Mouse (Mus musculus): ENCODE data around the gene Col2a1. TPM values are rescaled to one million over a fixed set of nuclear protein-coding genes. Genes with fewer than 3 reads are reported as not detected.

The Col2a1 gene
- polyA plus RNA-seq, 1 experiment from 2014 or later: 186 TPM

GRCm38 (mm10) chr15:98001321-98002112 is 3.0 kb downstream of the Col2a1 start:
- peaks cover 66% of the 10 kb centered on the region for H3K4me1 ChIP-seq
- peak overlapping the region; percentile 88 for H3K27ac ChIP-seq
- peak overlapping the region; percentile 70 for H3K4me3 ChIP-seq
- no peaks in the 10 kb centered on the region for H3K9me3 ChIP-seq (replicated peaks)
- H3K36me3 ChIP-seq: peaks cover 40% of the 10 kb centered on the region
- peak; percentile 71 for DNase-seq (ENCODE audit: low spot score)
- under 1% methylated on average over 37 of the region's 37 CpGs for WGBS
- peaks cover 90% of the 10 kb centered on the region for H3K27me3 ChIP-seq (ENCODE audit: low read depth, poor library complexity, severe bottlenecking)

DNA sequence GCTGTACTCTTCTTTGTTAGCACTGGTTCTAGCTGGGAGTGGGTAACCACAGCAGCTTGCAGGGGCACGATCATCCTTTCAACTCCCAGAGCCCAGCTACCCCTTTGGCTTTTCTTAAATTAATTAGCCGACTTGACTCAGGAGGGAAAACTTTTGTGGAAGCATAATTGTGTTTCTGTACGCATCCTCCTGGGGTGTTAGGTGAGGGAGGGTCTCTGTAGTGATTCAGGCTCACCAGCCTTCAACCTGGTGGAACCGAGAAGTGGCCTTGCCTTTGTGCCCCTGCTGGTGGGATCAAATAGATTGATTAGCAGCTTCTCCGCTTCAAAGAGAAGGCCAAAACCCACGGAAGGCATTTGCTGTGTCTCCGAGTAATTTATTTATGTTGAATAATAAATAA is 4.5 kb downstream of the Col2a1 start:
- H3K36me3 ChIP-seq: peaks cover 55% of the 10 kb centered on the region
- DNase-seq (ENCODE audit: low spot score): no peak

GRCm38 (mm10) chr15:97999546-97999945 is 4.9 kb downstream of the Col2a1 start:
- peaks cover 53% of the 10 kb centered on the region for H3K4me1 ChIP-seq
- no peak for DNase-seq (ENCODE audit: low spot score)
- H3K9me3 ChIP-seq (replicated peaks): no peaks in the 10 kb centered on the region
- 0 out of 2 replicates have a peak overlapping the region, but pooled peaks have one; percentile 7 for H3K27ac ChIP-seq
- WGBS: 14% methylated on average over 13 of the region's 13 CpGs
- peak overlapping the region; percentile 70 for H3K4me3 ChIP-seq
- peaks cover 60% of the 10 kb centered on the region for H3K36me3 ChIP-seq
- H3K27me3 ChIP-seq (ENCODE audit: low read depth, poor library complexity, severe bottlenecking): peaks cover 73% of the 10 kb centered on the region

More for the DNA sequence above, 4.5 kb downstream of the Col2a1 start:
- Histone ChIP-seq H3K27ac (0 out of 2 replicates have a peak overlapping the region, but pooled peaks have one; percentile 7), H3K4me3 (peak overlapping the region; percentile 70), H3K9me3 (replicated peaks) (no peaks in the 10 kb centered on the region), H3K27me3 (ENCODE audit: low read depth, poor library complexity, severe bottlenecking) (peaks cover 77% of the 10 kb centered on the region), H3K4me1 (peaks cover 58% of the 10 kb centered on the region)
- 6% methylated on average over 7 of the region's 7 CpGs for WGBS

- no peak for DNase-seq (ENCODE audit: low spot score)
- H3K27me3 ChIP-seq (ENCODE audit: low read depth, poor library complexity, severe bottlenecking): peaks cover 50% of the 10 kb centered on the region
- no peak overlapping the region for H3K27ac ChIP-seq
- H3K4me1 ChIP-seq: peaks cover 52% of the 10 kb centered on the region
- H3K4me3 ChIP-seq: no peak overlapping the region
- no peaks in the 10 kb centered on the region for H3K9me3 ChIP-seq (replicated peaks)
- H3K36me3 ChIP-seq: peaks cover 85% of the 10 kb centered on the region
- WGBS: 76% methylated on average over 13 of the region's 13 CpGs
These were observed 7.7 kb downstream of the Col2a1 start for GRCm38 (mm10) chr15:97996716-97997256.

- Histone ChIP-seq H3K27ac (peak overlapping the region; percentile 95), H3K4me1 (peaks cover 61% of the 10 kb centered on the region), H3K4me3 (peak overlapping the region; percentile 39), H3K36me3 (peaks cover 90% of the 10 kb centered on the region), H3K9me3 (replicated peaks) (no peaks in the 10 kb centered on the region), H3K27me3 (ENCODE audit: low read depth, poor library complexity, severe bottlenecking) (peaks cover 10% of the 10 kb centered on the region; the same call in 1 of the 2 replicates)
- WGBS: 8% methylated on average over 18 of the region's 18 CpGs
- DNase-seq (ENCODE audit: low spot score): peak; percentile 88
These were observed 11.7 kb downstream of the Col2a1 start for GRCm38 (mm10) chr15:97992712-97993286.

DNA sequence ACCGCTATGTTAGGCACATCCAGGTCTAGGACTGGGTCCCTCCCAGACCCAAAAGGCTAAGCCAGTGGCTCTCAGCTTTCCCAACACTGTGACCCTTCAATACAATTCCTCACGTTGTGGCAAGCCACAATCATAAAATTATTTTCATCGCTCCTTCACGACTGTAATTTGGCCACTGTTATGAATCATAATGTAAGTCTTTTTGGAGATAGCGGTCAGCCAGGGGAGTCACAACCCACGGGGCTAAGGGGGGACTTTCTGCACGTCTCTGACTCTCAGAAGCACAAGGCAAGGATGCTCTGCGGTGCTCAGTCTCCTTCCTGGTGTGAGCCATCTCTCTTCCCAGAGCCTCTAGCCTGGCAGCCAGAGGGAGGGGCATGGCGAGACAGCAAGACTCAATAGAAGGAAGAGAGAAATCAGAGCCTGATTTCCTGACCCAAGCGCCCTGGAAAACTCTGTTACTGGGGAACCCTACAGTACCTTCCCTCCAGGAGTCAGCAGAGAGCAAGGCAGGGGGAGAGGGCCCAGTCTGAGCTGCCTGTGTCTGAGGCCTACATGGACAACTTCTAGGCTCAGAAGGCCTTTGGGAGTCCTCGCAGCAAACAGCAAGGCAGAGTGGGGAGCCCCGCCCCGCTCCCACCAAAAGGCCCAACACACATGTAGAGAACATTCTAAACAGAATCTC is 12.3 kb downstream of the Col2a1 start:
- no peak for DNase-seq (ENCODE audit: low spot score)
- H3K36me3 ChIP-seq: peaks cover 90% of the 10 kb centered on the region
- H3K27me3 ChIP-seq (ENCODE audit: low read depth, poor library complexity, severe bottlenecking): 0 out of 2 replicates have a peak, but pooled peaks cover 5% of the 10 kb centered on the region
- peaks cover 61% of the 10 kb centered on the region for H3K4me1 ChIP-seq
- H3K4me3 ChIP-seq: 0 out of 2 replicates have a peak overlapping the region, but pooled peaks have one; percentile 40
- H3K27ac ChIP-seq: peak overlapping the region; percentile 95
- H3K9me3 ChIP-seq (replicated peaks): no peaks in the 10 kb centered on the region
- WGBS: 42% methylated on average over 13 of the region's 13 CpGs

DNA sequence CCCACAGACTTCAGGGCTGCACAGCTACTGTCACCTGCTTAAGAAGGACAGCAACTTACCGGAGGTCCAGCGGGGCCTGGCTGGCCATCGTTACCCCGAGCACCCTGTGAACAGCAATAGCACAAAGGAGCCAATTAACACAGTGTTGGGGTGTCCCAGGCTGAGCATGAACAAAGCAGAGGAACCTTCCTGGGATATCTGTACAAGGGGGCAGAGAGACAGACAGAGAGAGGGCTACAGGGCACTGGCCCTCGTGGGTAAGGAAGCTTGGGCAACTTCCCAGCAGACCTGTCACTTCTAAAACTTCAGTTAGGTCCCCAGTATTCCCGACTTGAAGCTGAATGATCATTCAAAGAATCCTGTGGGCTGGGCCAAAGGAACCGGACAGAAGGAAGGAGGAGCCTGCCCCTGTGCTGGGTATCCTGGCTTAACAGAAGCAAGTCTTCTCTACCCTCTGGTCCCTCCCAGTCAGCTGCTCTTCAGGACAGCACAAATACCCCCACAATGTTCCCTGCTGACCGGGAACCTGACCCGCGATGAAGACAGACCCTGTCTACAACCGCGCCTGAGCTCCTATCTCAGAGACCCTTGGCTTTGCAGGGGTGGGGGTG is 13.1 kb downstream of the Col2a1 start:
- Histone ChIP-seq H3K9me3 (replicated peaks) (no peaks in the 10 kb centered on the region), H3K36me3 (peaks cover 90% of the 10 kb centered on the region), H3K4me3 (peak overlapping the region; percentile 40), H3K27ac (peak overlapping the region; percentile 95), H3K4me1 (peaks cover 61% of the 10 kb centered on the region), H3K27me3 (ENCODE audit: low read depth, poor library complexity, severe bottlenecking) (no peaks in the 10 kb centered on the region)
- DNase-seq (ENCODE audit: low spot score): no peak
- WGBS: 21% methylated on average over 12 of the region's 12 CpGs

GRCm38 (mm10) chr15:97990721-97991120 is 13.8 kb downstream of the Col2a1 start:
- Histone ChIP-seq H3K9me3 (replicated peaks) (no peaks in the 10 kb centered on the region), H3K27ac (peak overlapping the region; percentile 95), H3K4me3 (peak overlapping the region; percentile 40), H3K36me3 (peaks cover 90% of the 10 kb centered on the region), H3K27me3 (ENCODE audit: low read depth, poor library complexity, severe bottlenecking) (no peaks in the 10 kb centered on the region), H3K4me1 (peaks cover 61% of the 10 kb centered on the region)
- 18% methylated on average over 4 of the region's 4 CpGs for WGBS
- no peak for DNase-seq (ENCODE audit: low spot score)

DNA sequence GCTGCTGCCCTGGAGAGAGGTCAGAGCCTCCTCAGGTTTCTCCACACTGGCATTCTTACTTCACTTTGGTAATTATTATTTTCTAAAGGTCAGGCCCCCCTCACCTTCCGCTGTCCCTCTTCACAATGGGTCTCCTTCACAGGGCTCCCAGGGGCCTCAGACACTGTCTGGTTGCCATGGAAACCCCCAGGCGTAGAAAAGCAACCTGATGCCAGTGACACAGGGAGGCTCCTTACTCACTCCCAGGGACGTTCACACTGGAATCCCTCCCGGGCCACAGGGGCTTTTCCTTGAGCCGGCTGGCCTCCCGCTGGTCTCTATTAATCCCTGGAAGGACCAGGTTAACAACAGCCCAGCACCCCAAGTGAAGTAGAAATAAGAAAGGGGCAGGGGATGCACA is 14.4 kb downstream of the Col2a1 start:
- Histone ChIP-seq H3K9me3 (replicated peaks) (no peaks in the 10 kb centered on the region), H3K27ac (peak overlapping the region; percentile 95), H3K4me1 (peaks cover 61% of the 10 kb centered on the region), H3K36me3 (peaks cover 90% of the 10 kb centered on the region), H3K4me3 (peak overlapping the region; percentile 40), H3K27me3 (ENCODE audit: low read depth, poor library complexity, severe bottlenecking) (no peaks in the 10 kb centered on the region)
- DNase-seq (ENCODE audit: low spot score): peak; percentile 87
- WGBS: 0% methylated on average over 6 of the region's 6 CpGs

DNA sequence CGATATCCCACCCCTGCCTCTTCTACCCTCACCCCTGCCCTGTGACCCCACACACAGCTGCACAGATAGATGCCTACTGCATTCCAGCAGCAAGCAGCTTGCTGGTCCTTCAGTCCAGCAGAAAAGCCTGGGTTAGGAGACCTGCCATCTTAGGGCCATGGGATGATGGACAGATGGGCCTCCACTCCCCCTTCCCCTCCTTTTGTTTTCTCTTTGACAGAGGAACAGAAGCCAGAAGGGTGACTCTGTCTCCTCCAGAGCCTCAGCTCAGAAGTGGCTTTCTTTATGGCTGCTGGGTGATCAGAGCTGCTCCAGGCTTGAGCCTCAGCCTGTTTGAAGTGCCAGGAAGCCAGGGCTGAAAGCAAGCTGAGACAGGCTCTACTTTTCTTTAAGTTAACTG is 15.0 kb downstream of the Col2a1 start:
- peak; percentile 48 for DNase-seq (ENCODE audit: low spot score)
- 18% methylated on average over 1 of the region's 1 CpGs for WGBS
- H3K27me3 ChIP-seq (ENCODE audit: low read depth, poor library complexity, severe bottlenecking): no peaks in the 10 kb centered on the region
- H3K4me1 ChIP-seq: peaks cover 61% of the 10 kb centered on the region
- no peaks in the 10 kb centered on the region for H3K9me3 ChIP-seq (replicated peaks)
- H3K36me3 ChIP-seq: peaks cover 90% of the 10 kb centered on the region
- peak overlapping the region; percentile 40 for H3K4me3 ChIP-seq
- H3K27ac ChIP-seq: peak overlapping the region; percentile 95

DNA sequence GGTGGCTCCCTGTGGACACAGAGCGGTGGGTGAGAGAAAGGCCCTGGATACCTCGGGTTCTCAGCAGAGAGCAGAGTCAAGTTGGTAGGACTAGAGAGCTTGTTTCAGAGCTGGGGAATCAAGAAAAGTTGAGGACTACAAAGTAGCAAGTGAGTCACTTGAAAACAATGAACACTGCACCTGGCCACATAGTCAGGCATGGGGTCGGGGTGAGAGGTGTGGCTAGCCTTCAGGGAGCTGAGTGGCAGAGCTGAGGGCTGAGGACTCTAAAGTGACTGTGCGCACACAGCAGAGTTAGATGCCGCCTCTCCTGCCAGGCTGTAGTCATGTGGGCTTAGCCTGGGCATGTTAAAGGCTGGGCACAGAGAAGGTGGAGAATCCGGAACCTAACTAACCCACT is 22.9 kb downstream of the Col2a1 start:
- peaks cover 100% of the 10 kb centered on the region for H3K36me3 ChIP-seq
- H3K9me3 ChIP-seq (replicated peaks): 0 out of 2 replicates have a peak, but pooled peaks cover 6% of the 10 kb centered on the region
- DNase-seq (ENCODE audit: low spot score): no peak
- no peaks in the 10 kb centered on the region for H3K4me1 ChIP-seq
- 94% methylated on average over 6 of the region's 6 CpGs for WGBS
- H3K27me3 ChIP-seq (ENCODE audit: low read depth, poor library complexity, severe bottlenecking): no peaks in the 10 kb centered on the region
- H3K4me3 ChIP-seq: no peak overlapping the region
- H3K27ac ChIP-seq: no peak overlapping the region

- no peak overlapping the region for H3K4me3 ChIP-seq
- peaks cover 39% of the 10 kb centered on the region for H3K36me3 ChIP-seq
- peaks cover 16% of the 10 kb centered on the region for H3K4me1 ChIP-seq
- H3K27ac ChIP-seq: no peak overlapping the region
- H3K9me3 ChIP-seq (replicated peaks): no peaks in the 10 kb centered on the region
- no peaks in the 10 kb centered on the region for H3K27me3 ChIP-seq (ENCODE audit: low read depth, poor library complexity, severe bottlenecking)
- 35% methylated on average over 11 of the region's 11 CpGs for WGBS
- DNase-seq (ENCODE audit: low spot score): no peak
These were observed 31.1 kb downstream of the Col2a1 start for GRCm38 (mm10) chr15:97973248-97974005.
